Mouse (Mus musculus) heart, embryonic 12.5 days (tissue): ENCODE results near the gene AI464131. TPM values are rescaled to one million over a fixed set of nuclear protein-coding genes. Genes with fewer than 3 reads are reported as not detected.

Experiments
- polyA plus RNA-seq: library from polyadenylated mRNA; unstranded; fragments of >200 nt; fragmentation: Nextera tagmentation; extraction: Ambion mirVana; gene quantifications from 2 replicates; pipeline ENCODE4 v1.2.1, GENCODE M21; 2016

AI464131 gene
- polyA plus RNA-seq, 1 experiment from 2014 or later = 2.6 TPM

Other genes with a start within 250 kb of the AI464131 start
- 67.8 and 80.3 TPM in 2 replicates for gene Ubap2, start 227.9 kb downstream of the AI464131 start, polyA plus RNA-seq
- gene Dcaf12, start 188.2 kb downstream of the AI464131 start, polyA plus RNA-seq = 47.0 and 47.3 TPM in 2 replicates
- 53.3 and 55.9 TPM in 2 replicates for gene Ubap1, start 154.1 kb downstream of the AI464131 start, polyA plus RNA-seq
- gene Kif24, start 38.2 kb downstream of the AI464131 start, polyA plus RNA-seq = 6.1 and 6.8 TPM in 2 replicates
- 39.9 and 40.5 TPM in 2 replicates for gene Nudt2, start 37.9 kb downstream of the AI464131 start, polyA plus RNA-seq
- not detected in 2 replicates for gene 1110017D15Rik, start 14.3 kb upstream of the AI464131 start, polyA plus RNA-seq
- 2.2 and 2.6 TPM in 2 replicates for gene Fam219a, start 66.5 kb upstream of the AI464131 start, polyA plus RNA-seq
- gene Dnaic1, start 66.7 kb upstream of the AI464131 start, polyA plus RNA-seq = 1.4 and 2.1 TPM in 2 replicates
- 4.4 and 4.9 TPM in 2 replicates for gene Enho, start 137.2 kb upstream of the AI464131 start, polyA plus RNA-seq
- 3.7 TPM in 2 replicates for gene Cntfr, start 194.0 kb upstream of the AI464131 start, polyA plus RNA-seq
- gene Il11ra1, start 196.9 kb upstream of the AI464131 start, polyA plus RNA-seq = 148 and 159 TPM in 2 replicates
- 39.7 and 40.9 TPM in 2 replicates for gene Rpp25l, start 210.5 kb upstream of the AI464131 start, polyA plus RNA-seq
- gene Dctn3, start 220.1 kb upstream of the AI464131 start, polyA plus RNA-seq = 113 and 118 TPM in 2 replicates
- gene Arid3c, start 228.1 kb upstream of the AI464131 start, polyA plus RNA-seq = not detected in 2 replicates